In the genomic region with DNA sequence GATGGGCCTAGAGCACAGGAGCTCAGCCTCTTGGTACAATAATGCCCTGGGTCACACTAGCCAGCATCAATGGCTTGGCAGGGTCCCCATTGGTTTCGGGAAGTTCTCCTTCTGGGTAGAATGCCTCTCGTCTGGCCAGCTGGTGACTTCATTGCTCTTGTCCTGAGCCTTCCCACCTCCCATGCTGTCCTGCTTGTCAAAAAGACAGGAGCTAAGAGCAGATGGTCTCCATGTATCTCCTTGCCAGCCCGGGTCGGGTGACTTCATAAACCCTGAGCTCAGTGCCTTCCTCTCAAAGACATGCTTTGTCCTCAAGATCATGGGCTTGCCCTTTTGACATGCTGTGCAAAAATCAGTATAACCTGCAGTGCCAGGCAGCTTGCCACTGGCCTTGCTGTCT, we compare ENCODE assay signal across 11 mouse cellular contexts.
"Had no signal": no experiment of that assay in that cellular context is flagged by ENCODE, and none has a peak within 500 bp of the region (broad histone marks: within the 10 kb centered on the region; RNA-seq: fewer than 3 reads in every experiment).

No protein-coding gene starts in this region.

- H3K9me3 ChIP-seq: limb, embryonic 10.5 days; liver, embryonic 12.5 days; lung, embryonic 15.5 days; midbrain, embryonic 12.5 days; neural tube, embryonic 12.5 days had no signal

- H3K4me3 ChIP-seq: layer of hippocampus, adult 2 months; limb, embryonic 10.5 days; liver, embryonic 12.5 days; lung, embryonic 15.5 days; midbrain, embryonic 12.5 days; myocyte; neural tube, embryonic 12.5 days had no signal

- H3K36me3 ChIP-seq: limb, embryonic 10.5 days; liver, embryonic 12.5 days; lung, embryonic 15.5 days; midbrain, embryonic 12.5 days; neural tube, embryonic 12.5 days had no signal

- H3K27ac ChIP-seq: kidney, postnatal 0 days; layer of hippocampus, adult 2 months; limb, embryonic 10.5 days; liver, embryonic 12.5 days; lung, embryonic 15.5 days; midbrain, embryonic 12.5 days; neural tube, embryonic 12.5 days had no signal

- DNase-seq: kidney, adult 9 months; kidney, postnatal 36 days; thymus, postnatal 36 days had no signal

- H3K4me2 ChIP-seq: liver, embryonic 12.5 days; lung, embryonic 15.5 days; midbrain, embryonic 12.5 days; neural tube, embryonic 12.5 days had no signal

- H3K9ac ChIP-seq: liver, embryonic 12.5 days; lung, embryonic 15.5 days; midbrain, embryonic 12.5 days; neural tube, embryonic 12.5 days had no signal

- ATAC-seq: liver, embryonic 12.5 days had no signal

- H3K27me3 ChIP-seq: liver, embryonic 12.5 days; lung, embryonic 15.5 days; midbrain, embryonic 12.5 days; neural tube, embryonic 12.5 days had no signal

- H3K4me1 ChIP-seq: liver, embryonic 12.5 days; lung, embryonic 15.5 days; midbrain, embryonic 12.5 days; neural tube, embryonic 12.5 days had no signal
